Mouse (Mus musculus) gastrocnemius, postnatal 36 days (tissue): ENCODE data around the gene Ctnnbl1. TPM values are rescaled to one million over a fixed set of nuclear protein-coding genes. Genes with fewer than 3 reads are reported as not detected.

Experiments
- DNase-seq, 2 experiments: peaks; one replicate each; pipeline ENCODE4 v3.0.0; 2022
- intact Hi-C: fragments of 180-260 bp; cut with DNase I; formaldehyde crosslinking; loops from one replicate; pipeline ENCODE4 v1.15.1; 2025
- total RNA-seq, 2 experiments: library from RNA; stranded (reverse); gene quantifications; 2 replicates each; pipeline ENCODE4 v1.2.3; 2021

The Ctnnbl1 gene
- total RNA-seq, 2 experiments from 2014 or later = 5.9 to 7.9 TPM

DNA sequence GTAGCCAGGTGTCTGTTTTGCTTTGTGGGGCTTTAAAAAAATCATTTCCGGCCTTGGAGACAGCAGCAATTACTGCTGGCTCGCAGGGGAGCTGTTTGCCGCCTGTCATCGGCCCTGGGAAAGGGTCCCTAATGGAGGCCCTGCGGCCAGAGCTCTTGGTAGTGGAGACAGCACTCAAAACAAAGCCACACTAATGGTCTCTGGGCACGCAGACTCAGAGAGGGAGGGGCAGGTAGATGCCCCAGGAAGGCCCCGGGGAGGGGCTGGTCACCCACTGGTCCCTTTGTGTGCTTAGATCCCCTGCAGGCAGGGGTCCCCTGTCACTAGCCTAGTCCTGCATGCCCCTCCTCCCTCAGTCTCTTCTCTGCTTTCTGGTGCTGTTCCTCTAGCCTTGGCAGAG, 186.2 kb downstream of the Ctnnbl1 start:
- intact Hi-C loops = loop anchor here (5.0 kb wide), 1 partner anchor 266 kb away; no protein-coding TSS in a partner anchor
- no peak for DNase-seq

- DNase-seq = no peak
- intact Hi-C loops = loop anchor here (5.0 kb wide), 1 partner anchor 267 kb away; no protein-coding TSS in a partner anchor
These were observed 187.3 kb downstream of the Ctnnbl1 start for GRCm38 (mm10) chr2:157924504-157924903.

GRCm38 (mm10) chr2:157926502-157926901, 189.3 kb downstream of the Ctnnbl1 start:
- intact Hi-C loops = no loop called here
- no peak for DNase-seq

DNA sequence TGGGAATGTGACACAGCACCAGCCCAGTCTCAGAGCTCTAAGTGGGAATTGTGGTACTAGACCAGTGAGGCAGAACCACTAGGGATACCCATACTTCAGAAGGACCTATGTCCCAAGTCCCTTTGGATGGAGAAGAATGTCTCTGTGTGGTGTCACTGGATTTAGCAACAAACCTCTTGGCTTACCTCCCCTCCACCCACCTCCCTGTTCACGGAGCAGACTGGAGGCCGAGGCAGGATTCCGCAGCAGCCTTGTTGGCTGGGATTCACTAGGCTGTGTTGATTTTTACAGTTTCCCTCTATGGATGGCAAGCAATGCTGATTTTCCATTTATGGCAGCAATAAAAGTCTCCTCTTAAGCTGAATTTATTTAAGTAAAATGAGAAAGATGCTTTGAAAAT, 189.7 kb downstream of the Ctnnbl1 start:
- intact Hi-C loops = no loop called here

DNA sequence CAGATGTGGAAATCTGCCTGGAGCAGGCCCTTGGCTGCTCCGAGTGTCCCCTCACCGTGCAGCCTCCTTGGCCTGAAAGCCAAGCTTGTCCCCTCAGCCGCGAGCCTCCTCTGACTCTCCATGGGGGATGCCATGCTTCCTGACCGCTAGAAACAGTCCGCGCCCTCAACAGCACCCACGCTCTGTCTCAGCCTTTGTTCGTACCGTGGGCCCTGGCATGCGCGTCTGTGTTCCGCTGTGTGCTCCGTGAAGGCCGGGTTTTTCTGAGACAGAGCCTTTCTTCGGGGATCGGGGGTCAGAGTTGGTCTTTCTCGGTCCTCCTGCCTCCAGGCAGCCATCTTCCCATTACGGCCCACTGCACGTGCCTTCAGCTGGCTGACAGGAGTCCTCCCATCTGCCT, 190.2 kb downstream of the Ctnnbl1 start:
- intact Hi-C loops = no loop called here
- no peak for DNase-seq

More for the DNA sequence above, 189.7 kb downstream of the Ctnnbl1 start:
- no peak for DNase-seq

DNA sequence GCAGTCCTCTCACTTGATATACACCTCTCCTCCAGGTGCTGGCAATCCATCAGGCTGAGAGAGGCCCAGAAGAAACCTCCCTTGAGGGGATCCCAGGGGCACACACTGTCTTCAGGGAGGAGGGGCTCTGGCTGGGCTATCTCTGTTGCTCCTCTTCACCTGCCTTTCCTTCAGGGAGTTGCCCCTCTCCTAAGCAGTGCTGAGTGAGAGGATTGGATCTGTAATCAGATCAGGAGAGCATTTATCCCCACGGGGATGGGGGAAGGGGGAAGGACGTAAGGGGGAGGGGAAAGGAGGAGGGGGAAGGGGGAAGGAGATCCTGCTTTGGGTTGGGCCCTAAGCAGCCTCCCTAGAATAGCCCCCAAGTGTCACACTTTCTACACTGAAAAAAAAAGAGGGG, 190.6 kb downstream of the Ctnnbl1 start:
- DNase-seq = no peak
- intact Hi-C loops = no loop called here

- intact Hi-C loops = no loop called here
- DNase-seq = no peak
These were observed 195.5 kb downstream of the Ctnnbl1 start for GRCm38 (mm10) chr2:157932655-157933054.

GRCm38 (mm10) chr2:157935444-157936171, 198.4 kb downstream of the Ctnnbl1 start:
- intact Hi-C loops = no loop called here
- no peak for DNase-seq

- intact Hi-C loops = no loop called here
- DNase-seq = no peak
These were observed 199.5 kb downstream of the Ctnnbl1 start for GRCm38 (mm10) chr2:157936676-157937075.

GRCm38 (mm10) chr2:157940586-157941185, 203.5 kb downstream of the Ctnnbl1 start:
- intact Hi-C loops = loop anchor here (5.0 kb wide), 2 partner anchors 303 to 333 kb away; no protein-coding TSS in a partner anchor
- DNase-seq = no peak

Other genes starting within 250 kb of the Ctnnbl1 start
- gene Nnat, start 177.3 kb upstream of the Ctnnbl1 start, total RNA-seq = 1 to 10 TPM in 1 of 2 experiments, under 1 TPM in 1; 0.84 to 1.9 TPM
- gene Blcap, start 166.1 kb upstream of the Ctnnbl1 start, total RNA-seq = 10 to 100 TPM; 25.4 to 25.6 TPM
- not detected for gene Vstm2l, start 177.3 kb downstream of the Ctnnbl1 start, total RNA-seq